Mouse (Mus musculus): ENCODE data around the gene Gm48552. TPM values are rescaled to one million over a fixed set of nuclear protein-coding genes. Genes with fewer than 3 reads are reported as not detected.

Gm48552 gene
- total RNA-seq, 4 experiments from 2014 or later, result 0.43 to 1.1 (median 1.1) TPM; not detected in 1

GRCm38 (mm10) chr10:81430141-81430830 lies 41.5 kb downstream of the Gm48552 start:
- peak; percentile 82 to 90 for DNase-seq (ENCODE audit: low spot score in 2 of 2)

- peak; percentile 52 to 67 for DNase-seq (ENCODE audit: low spot score in 2 of 2)
These were observed 42.2 kb downstream of the Gm48552 start for GRCm38 (mm10) chr10:81430831-81431525.

- peak; percentile 32 to 55 for DNase-seq (ENCODE audit: low spot score in 2 of 2)
These were observed 42.8 kb downstream of the Gm48552 start for GRCm38 (mm10) chr10:81431526-81432168.

GRCm38 (mm10) chr10:81432169-81432867 lies 43.5 kb downstream of the Gm48552 start:
- peak in 1 of 2 experiments; percentile 41 for DNase-seq (ENCODE audit: low spot score in 2 of 2)

GRCm38 (mm10) chr10:81432868-81433262 lies 44.1 kb downstream of the Gm48552 start:
- DNase-seq (ENCODE audit: low spot score in 2 of 2), result peak; percentile 90 to 93

GRCm38 (mm10) chr10:81433541-81434289 lies 44.9 kb downstream of the Gm48552 start:
- peak; percentile 70 to 78 for DNase-seq (ENCODE audit: low spot score in 2 of 2)

- no peak for DNase-seq (ENCODE audit: low spot score in 2 of 2)
These were observed 45.8 kb downstream of the Gm48552 start for GRCm38 (mm10) chr10:81434361-81435263.

GRCm38 (mm10) chr10:81435436-81435835 lies 46.6 kb downstream of the Gm48552 start:
- DNase-seq (ENCODE audit: low spot score in 2 of 2), result peak; percentile 78 to 84

Small RNA genes within 50 kb of the gene (microRNA-seq; reads per million reads assigned to microRNA genes)
- gene Mir1191b, result 3.3 reads per million
- not detected for gene Mir6913

Other genes starting within 250 kb of the Gm48552 start
- 10 to 100 TPM; 14.0 to 19.0 (median 16.2) TPM for gene Pias4, start 221.1 kb upstream of the Gm48552 start, total RNA-seq (2022)
- 1,000 to 10,000 TPM; 1,293 to 1,550 (median 1,345) TPM for gene Eef2, start 212.4 kb upstream of the Gm48552 start, total RNA-seq (2022)
- 10 to 100 TPM; 25.2 to 31.5 (median 27.3) TPM for gene Dapk3, start 206.0 kb upstream of the Gm48552 start, total RNA-seq (2022)
- not detected for gene 4930442H23Rik, start 205.2 kb upstream of the Gm48552 start, total RNA-seq (2022)
- gene Nmrk2, start 187.0 kb upstream of the Gm48552 start, total RNA-seq (2022), result 100 to 1,000 TPM in 1 of 4 experiments, 10 to 100 TPM in 3; 15.3 to 106 (median 44.7) TPM
- gene Atcay, start 158.2 kb upstream of the Gm48552 start, total RNA-seq (2022), result not detected
- 1 to 10 TPM; 1.8 to 2.7 (median 2.1) TPM for gene Zfr2, start 155.8 kb upstream of the Gm48552 start, total RNA-seq (2022)
- under 1 TPM in 2 of 4 experiments, not detected in 2; 0.31 TPM for gene Matk, start 136.1 kb upstream of the Gm48552 start, total RNA-seq (2022)
- 100 to 1,000 TPM in 3 of 4 experiments, 10 to 100 TPM in 1; 96.1 to 111 (median 102) TPM for gene Mrpl54, start 122.1 kb upstream of the Gm48552 start, total RNA-seq (2022)
- gene Apba3, start 122.0 kb upstream of the Gm48552 start, total RNA-seq (2022), result 100 to 1,000 TPM in 2 of 4 experiments, 10 to 100 TPM in 2; 94.6 to 106 (median 98.8) TPM
- not detected for gene Tjp3, start 97.4 kb upstream of the Gm48552 start, total RNA-seq (2022)
- gene Pip5k1c, start 96.0 kb upstream of the Gm48552 start, total RNA-seq (2022), result 10 to 100 TPM; 18.5 to 22.8 (median 21.9) TPM
- 10 to 100 TPM in 1 of 4 experiments, 1 to 10 TPM in 3; 9.4 to 11.3 (median 9.8) TPM for gene Cactin, start 67.9 kb upstream of the Gm48552 start, total RNA-seq (2022)
- under 1 TPM; 0.12 to 0.36 (median 0.19) TPM for gene Tbxa2r, start 60.3 kb upstream of the Gm48552 start, total RNA-seq (2022)
- gene Gipc3, start 45.7 kb upstream of the Gm48552 start, total RNA-seq (2022), result 1 to 10 TPM in 1 of 4 experiments, under 1 TPM in 3; 0.46 to 1.2 (median 0.73) TPM
- gene Hmg20b, start 38.5 kb upstream of the Gm48552 start, total RNA-seq (2022), result 10 to 100 TPM; 16.9 to 22.8 (median 21.1) TPM
- gene Mfsd12, start 31.5 kb upstream of the Gm48552 start, total RNA-seq (2022), result 1 to 10 TPM; 1.7 to 3.1 (median 2.1) TPM
- under 1 TPM; 0.22 to 0.68 (median 0.60) TPM for gene 4930404N11Rik, start 23.2 kb upstream of the Gm48552 start, total RNA-seq (2022)
- 10 to 100 TPM; 14.8 to 18.5 (median 16.6) TPM for gene Fzr1, start 10.5 kb upstream of the Gm48552 start, total RNA-seq (2022)
- 10 to 100 TPM; 46.5 to 50.1 (median 47.4) TPM for gene Dohh, start 4.6 kb upstream of the Gm48552 start, total RNA-seq (2022)
- gene Gm48551, start 4.5 kb upstream of the Gm48552 start, total RNA-seq (2022), result 1 to 10 TPM in 2 of 4 experiments, under 1 TPM in 2; 0.59 to 1.8 (median 1.1) TPM
- not detected for gene Smim24, start 4.0 kb downstream of the Gm48552 start, total RNA-seq (2022)
- gene Nfic, start 66.6 kb downstream of the Gm48552 start, total RNA-seq (2022), result 100 to 1,000 TPM; 223 to 267 (median 235) TPM
- under 1 TPM in 2 of 4 experiments, not detected in 2; 0.05 to 0.31 TPM for gene Celf5, start 93.7 kb downstream of the Gm48552 start, total RNA-seq (2022)
- gene Ncln, start 107.4 kb downstream of the Gm48552 start, total RNA-seq (2022), result 10 to 100 TPM; 41.6 to 49.3 (median 43.1) TPM
- gene S1pr4, start 111.1 kb downstream of the Gm48552 start, total RNA-seq (2022), result 1 to 10 TPM in 1 of 4 experiments, under 1 TPM in 3; 0.27 to 1.0 (median 0.59) TPM
- under 1 TPM; 0.19 to 0.80 (median 0.24) TPM for gene Gna15, start 135.2 kb downstream of the Gm48552 start, total RNA-seq (2022)
- gene Gna11, start 156.2 kb downstream of the Gm48552 start, total RNA-seq (2022), result 10 to 100 TPM; 26.2 to 30.7 (median 28.4) TPM
- gene Aes, start 170.5 kb downstream of the Gm48552 start, total RNA-seq (2022), result 100 to 1,000 TPM; 851 to 988 (median 920) TPM
- 1 to 10 TPM; 3.1 to 4.3 (median 4.0) TPM for gene Tle2, start 185.6 kb downstream of the Gm48552 start, total RNA-seq (2022)
- 1 to 10 TPM; 4.1 to 6.9 (median 5.3) TPM for gene Tle6, start 212.1 kb downstream of the Gm48552 start, total RNA-seq (2022)
- gene BC025920, start 217.3 kb downstream of the Gm48552 start, total RNA-seq (2022), result 1 to 10 TPM; 2.8 to 3.8 (median 3.0) TPM
- 1 to 10 TPM; 3.1 to 5.4 (median 4.8) TPM for gene Sirt6, start 238.8 kb downstream of the Gm48552 start, total RNA-seq (2022)
- gene Ankrd24, start 239.5 kb downstream of the Gm48552 start, total RNA-seq (2022), result 10 to 100 TPM in 1 of 4 experiments, 1 to 10 TPM in 3; 8.1 to 11.8 (median 9.1) TPM

All from gastrocnemius, adult 8-10 months (tissue).